Mouse (Mus musculus) T-cell, adult 2 months (primary cell): ENCODE measurements around the gene Pxmp4.

Experiments
- DNase-seq: peaks from one replicate; pipeline ENCODE4 v3.0.0; 2022; ENCODE audit warnings: low spot score

The Pxmp4 gene

DNA sequence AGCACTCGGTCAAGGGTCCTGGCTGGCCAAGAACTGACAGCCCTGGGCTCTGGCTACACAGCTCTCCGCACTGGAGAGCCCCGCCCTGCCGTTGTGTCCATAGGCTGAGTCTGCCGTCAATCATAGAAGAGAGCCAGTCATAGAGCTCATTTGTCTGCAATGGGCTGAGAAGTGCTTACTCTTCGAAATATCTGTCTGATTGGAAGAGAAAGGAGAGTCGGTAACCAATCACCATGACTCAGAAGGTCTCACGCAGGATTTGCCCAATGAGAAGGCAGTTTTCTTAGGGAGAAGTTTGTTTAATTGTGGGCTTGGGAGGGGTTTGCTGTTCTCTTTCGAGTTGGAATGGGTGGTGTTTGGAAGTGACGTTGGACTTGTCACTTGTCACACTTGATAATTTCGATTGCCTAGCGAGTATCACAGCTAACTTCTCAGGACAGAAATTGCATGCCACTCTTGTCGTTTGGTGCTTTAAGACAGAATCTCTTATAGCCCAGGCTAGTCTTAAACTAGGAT lies at the start of gene Pxmp4:
TSS of gene Pxmp4 (minus strand) at position 71 of the 516 bp plus-strand sequence.
- peak; percentile 96 for DNase-seq

DNA sequence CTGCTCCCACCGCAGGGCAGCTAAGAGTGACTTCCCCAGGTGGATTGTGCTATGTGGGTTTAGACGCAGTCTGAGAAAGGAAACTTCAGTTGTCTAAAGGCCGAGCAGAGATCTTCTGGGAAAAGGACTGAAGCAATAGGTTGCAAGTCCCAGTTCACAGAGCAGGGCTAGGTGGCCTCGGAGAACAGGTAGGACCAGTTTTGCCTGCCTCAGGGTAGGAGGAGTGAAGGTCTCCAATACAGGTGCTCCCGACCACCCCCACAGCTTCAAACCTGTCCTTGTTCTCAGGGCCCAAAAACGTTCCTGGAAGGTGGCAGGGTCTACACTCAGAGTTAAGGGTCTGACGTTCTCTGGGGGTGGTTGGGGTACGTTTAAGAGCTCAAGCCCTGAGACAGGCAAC lies 47.9 kb upstream of the Pxmp4 start, which contains the start of gene Chmp4b:
TSS of gene Chmp4b (plus strand) at position 343 of the 400 bp plus-strand sequence.
- DNase-seq: no peak

- DNase-seq: no peak
Observed at GRCm38 (mm10) chr2:154650404-154650803, 46.9 kb upstream of the Pxmp4 start.

- peak; percentile 26 for DNase-seq
Observed at GRCm38 (mm10) chr2:154648086-154648485, 44.6 kb upstream of the Pxmp4 start.

- DNase-seq: no peak
Observed at GRCm38 (mm10) chr2:154646634-154647033, 43.1 kb upstream of the Pxmp4 start.

DNA sequence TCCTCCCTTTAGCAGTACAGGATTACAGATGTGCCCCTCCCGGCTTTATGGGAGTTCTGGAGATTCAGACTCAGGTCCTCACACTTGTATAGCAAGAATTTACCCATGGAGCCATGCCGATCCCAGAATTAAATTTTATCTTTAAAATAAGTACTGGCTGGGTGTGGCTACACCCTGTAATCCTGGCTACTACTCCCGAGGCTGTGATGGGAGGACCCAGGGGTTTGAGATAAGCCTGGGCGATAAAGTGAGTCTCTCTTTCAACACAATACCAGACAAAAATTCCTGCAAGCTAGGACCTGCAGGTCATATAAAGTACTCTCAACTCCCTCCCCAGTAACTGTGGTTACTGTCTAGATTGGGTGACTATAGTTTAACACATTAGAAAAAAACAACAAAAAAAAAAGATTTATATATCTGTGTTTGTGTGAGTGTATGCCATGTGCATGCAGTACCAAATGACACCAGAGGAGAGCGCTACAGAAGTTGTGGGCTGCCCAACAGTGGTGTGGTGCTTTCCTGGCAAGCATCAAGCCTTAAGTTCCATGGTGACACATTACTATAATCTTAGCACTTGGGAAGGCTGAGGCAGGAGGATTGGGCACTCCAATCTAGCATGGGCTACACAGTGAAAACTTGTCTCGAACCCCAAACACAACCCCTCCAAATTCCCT lies 39.3 kb upstream of the Pxmp4 start:
- DNase-seq: no peak

GRCm38 (mm10) chr2:154642005-154642459 lies 38.5 kb upstream of the Pxmp4 start:
- no peak for DNase-seq

DNA sequence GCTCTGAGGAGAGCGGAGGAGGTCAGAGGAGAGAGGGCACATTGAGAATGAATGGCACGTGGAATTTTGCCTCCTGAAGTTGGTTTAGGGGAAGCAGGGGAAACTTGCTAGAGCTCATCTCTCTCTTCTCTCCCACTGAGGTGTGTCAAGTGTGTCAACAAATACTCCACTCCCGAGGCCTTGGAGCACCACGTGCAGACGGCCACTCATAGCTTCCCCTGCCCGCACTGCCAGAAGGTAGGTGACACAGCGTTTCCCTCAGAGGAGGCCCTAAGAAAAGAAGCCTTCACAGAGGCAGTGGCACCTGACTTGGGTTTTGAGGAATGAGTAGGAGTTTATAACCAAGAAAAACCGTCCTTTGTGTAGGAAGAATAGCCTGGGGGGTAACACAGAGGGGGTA lies 37.7 kb upstream of the Pxmp4 start:
- DNase-seq: no peak

- DNase-seq: no peak
Observed at GRCm38 (mm10) chr2:154639115-154639514, 35.6 kb upstream of the Pxmp4 start.

DNA sequence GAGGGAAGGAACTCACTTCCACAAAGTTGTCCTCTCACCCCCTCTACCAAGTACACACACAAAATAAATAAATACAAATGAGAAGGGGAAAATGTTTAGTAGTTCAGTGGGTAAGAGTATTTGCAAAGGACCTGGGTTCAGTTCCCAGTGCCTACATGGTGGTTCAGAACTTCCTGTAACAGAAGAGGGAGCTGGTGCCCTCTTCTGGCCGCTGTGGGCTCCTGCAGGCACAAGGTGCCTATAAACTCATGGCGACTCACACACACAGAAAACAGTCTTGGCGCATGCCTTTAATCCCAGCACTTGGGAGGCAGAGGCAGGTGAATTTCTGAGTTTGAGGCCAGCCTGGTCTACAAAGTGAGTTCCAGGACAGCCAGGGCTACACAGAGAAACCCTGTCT lies 35.0 kb upstream of the Pxmp4 start:
- no peak for DNase-seq

DNA sequence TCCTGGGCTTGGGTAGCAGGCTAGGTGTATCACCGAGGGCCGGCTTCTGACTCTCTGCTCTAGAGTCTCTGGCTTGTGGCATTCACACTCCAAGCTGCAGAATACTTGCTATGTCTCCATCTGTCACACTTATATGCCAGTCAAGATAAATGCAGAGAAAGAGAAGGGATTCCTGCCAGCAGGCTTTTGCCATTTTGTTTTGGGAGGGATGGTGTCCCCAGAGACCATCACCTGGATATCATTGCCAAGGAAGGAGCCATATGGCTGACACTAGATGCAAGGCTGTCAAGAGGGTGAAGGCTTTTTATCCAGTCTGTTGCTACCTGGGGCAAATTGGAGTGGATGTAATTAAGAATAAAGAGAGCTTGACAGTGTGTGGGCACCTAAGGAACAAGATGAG lies 32.3 kb upstream of the Pxmp4 start:
- DNase-seq: no peak

DNA sequence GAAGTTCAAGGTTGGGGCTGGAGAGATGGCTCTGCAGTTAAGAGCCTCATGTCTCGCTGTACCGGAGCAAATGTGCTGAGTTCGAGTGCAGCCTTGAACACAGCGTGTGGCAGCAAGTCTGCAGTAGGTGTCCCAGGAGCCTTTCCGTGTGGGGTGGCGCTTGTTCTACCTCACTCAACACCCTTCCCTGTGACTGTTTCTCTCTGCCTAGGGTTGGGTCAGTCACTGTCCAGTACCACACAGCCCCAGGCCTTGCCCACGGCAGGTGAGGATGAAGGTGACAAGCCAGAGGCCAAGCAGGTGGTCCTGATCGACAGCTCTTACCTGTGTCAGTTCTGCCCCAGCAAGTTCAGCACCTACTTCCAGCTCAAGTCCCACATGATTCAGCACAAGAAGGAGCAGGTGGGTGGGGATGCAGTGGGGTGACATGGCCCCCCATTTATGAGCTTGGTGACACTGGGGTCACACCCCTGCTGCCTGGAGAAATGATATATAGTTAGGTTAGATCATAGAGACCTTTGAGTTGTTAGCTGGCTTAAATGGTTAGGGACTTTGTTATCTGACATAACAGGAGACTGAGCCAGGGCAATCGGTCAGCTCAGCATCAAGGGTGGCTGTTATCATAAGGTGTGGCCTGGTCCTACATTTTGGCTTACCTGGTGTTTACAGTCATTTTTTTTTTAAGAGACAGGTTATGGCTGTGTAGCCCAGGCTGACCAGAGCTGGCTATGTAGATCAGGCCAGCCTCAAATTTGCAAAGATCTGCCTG lies 30.6 kb upstream of the Pxmp4 start:
- DNase-seq: no peak

- no peak for DNase-seq
Observed at GRCm38 (mm10) chr2:154633039-154633742, 29.7 kb upstream of the Pxmp4 start.

DNA sequence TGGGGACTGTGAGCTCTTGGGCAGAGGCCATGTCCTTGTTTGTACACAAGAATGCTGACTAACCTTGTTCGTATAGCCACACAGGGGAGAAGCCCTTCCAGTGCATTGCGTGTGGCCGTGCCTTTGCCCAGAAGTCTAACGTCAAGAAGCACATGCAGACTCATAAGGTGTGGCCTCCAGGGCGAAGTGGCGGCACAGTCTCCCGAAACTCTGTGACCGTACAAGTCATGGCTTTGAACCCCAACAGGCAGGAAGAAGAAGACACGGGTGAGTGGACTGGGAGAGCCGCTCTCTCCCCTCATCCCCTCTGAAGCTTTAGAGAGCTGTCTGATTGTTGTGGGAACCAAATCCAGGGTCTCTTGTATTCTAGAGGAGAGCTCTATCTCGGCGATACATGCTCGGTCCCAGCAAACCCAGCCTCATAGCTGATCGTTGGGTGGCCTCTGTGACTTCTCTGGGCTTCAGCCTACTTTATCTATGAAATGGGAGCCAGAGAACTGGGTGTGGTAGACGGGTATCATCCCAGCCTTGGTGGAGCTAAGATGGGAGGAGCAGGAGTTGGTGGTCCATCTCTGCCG lies 28.8 kb upstream of the Pxmp4 start:
- DNase-seq: no peak

- no peak for DNase-seq
Observed at GRCm38 (mm10) chr2:154630531-154630930, 27.0 kb upstream of the Pxmp4 start.

DNA sequence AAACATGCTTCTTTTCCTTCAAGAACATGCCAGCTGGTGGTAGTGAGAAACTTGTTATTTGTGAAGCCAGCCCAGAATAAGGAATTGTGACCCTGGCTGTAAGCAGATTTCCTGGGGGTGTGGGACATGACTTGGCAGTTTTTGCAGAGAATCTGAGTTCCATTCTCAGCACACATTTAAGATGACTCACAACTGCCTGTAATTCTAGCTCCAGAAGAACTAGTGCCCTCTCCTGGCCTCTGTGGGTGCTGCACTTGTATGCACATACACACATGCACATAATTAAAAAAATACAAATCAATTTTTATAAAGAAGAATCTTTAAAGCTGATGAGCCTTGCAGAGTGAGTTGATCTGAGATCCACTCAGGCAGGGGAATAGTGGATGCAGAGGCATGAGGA lies 20.6 kb upstream of the Pxmp4 start:
- DNase-seq: no peak

GRCm38 (mm10) chr2:154621684-154622083 lies 18.2 kb upstream of the Pxmp4 start:
- no peak for DNase-seq

DNA sequence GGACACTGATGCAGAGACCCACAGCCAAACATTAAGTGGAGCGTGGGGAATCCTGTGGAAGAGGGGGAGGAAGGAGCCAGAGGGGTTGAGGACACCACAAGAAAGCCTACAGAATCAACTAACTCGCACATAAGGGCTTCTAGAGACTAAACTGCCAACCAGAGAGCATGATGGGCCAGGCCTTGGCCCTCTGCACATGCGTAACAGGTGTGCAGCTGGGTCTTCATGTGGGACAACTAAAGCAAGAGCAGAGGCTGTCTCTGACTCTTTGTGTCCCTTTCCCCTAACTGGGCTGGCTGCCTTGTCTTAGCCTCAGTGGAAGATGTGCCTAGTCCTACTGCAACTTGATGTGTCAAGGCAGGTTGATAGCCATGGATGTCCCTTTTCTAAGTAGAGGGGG lies 13.6 kb upstream of the Pxmp4 start:
- no peak for DNase-seq

DNA sequence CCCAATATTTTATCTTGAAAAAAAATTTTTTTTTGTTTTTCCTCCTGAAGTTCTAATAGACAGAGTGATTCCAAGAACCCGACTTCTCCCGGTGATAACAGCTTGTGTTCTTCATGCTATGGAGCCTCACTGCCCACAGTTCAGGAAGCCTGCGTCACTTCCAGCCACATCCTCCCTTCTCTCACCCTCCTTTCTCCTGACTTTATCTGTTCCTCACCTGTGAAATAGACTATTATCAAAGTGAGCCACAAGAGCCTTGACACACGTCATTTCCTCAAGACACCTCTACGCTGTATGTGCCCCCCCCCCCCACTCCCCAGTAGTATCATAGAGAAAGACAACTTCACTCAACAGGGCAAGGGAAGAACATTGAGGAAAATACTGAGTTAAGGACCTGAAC lies 12.2 kb upstream of the Pxmp4 start:
- DNase-seq: peak; percentile 72

GRCm38 (mm10) chr2:154614841-154615576 lies 11.5 kb upstream of the Pxmp4 start:
- no peak for DNase-seq
